Mouse (Mus musculus) brain, embryonic 14.5 days (tissue): ENCODE results near the gene Ttc39a.

Source experiments
- CTCF ChIP-seq: fragments of 200-500 bp; IDR thresholded peaks from 2 replicates; pipeline ENCODE4 v1.5.1; 2012; ENCODE audit warnings: inconsistent platforms, mild to moderate bottlenecking, moderate library complexity, borderline replicate concordance; ENCODE audit not compliant: insufficient read depth, insufficient read length; ENCODE audit errors: extremely low read depth
- POLR2A ChIP-seq: fragments of 200-500 bp; IDR thresholded peaks from 2 replicates; pipeline ENCODE4 v1.6.1; 2012; ENCODE audit warnings: mild to moderate bottlenecking, inconsistent platforms, borderline replicate concordance; ENCODE audit not compliant: poor library complexity, insufficient read depth, insufficient read length, severe bottlenecking; ENCODE audit errors: extremely low read depth

GRCm38 (mm10) chr4:109444471-109444870 is 38.0 kb downstream of the Ttc39a start:
- TF ChIP-seq CTCF (no peak), POLR2A (no peak)
